Mouse (Mus musculus): ENCODE results near the gene Wdr38. TPM values are rescaled to one million over a fixed set of nuclear protein-coding genes. Genes with fewer than 3 reads are reported as not detected.
A peak's percentile ranks its signal among the peaks of the same experiment; 100 is the strongest.
"Not testable (repeated sequence)": the region's sequence is repeated elsewhere in the genome, so short reads cannot be mapped to it uniquely, and the experiment has no call there.

Wdr38 gene
- polyA plus RNA-seq, 1 experiment, result 1.2 TPM

- TF ChIP-seq POLR2A (IDR thresholded peaks at IDR 0.05; ENCODE audit: borderline replicate concordance, extremely low read depth, insufficient read depth, insufficient read length, poor library complexity, severe bottlenecking) (no peak), CTCF (IDR thresholded peaks at IDR 0.05; ENCODE audit: borderline replicate concordance, extremely low read depth, insufficient read depth, insufficient read length) (no peak)
- DNase-seq (ENCODE audit: low read depth), result no peak
Measured at GRCm38 (mm10) chr2:39008350-39008851, 11.1 kb downstream of the Wdr38 start.

DNA sequence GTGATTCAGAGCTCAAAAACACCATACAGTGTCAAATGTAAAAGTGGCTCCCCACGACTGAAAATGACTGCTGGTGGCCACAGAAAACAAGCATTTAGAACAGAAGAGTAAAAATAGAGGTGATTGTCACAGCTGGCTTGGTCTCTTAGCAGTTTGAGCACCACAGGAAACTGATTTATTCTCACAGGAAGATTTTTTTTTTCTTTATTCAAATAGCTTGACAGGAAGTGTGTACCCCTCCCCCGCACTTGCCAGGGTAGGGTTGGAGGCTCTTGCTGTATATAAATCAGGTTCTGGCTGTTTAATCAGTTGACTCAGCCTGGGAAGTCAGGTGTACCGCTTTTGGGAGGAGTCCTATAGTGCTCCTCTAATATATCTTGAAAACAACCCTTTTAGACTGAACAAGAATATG lies 11.7 kb downstream of the Wdr38 start:
- TF ChIP-seq CTCF (IDR thresholded peaks at IDR 0.05; ENCODE audit: borderline replicate concordance, extremely low read depth, insufficient read depth, insufficient read length), result no peak
- TF ChIP-seq POLR2A (IDR thresholded peaks at IDR 0.05; ENCODE audit: borderline replicate concordance, extremely low read depth, insufficient read depth, insufficient read length, poor library complexity, severe bottlenecking), result no peak
- peak; percentile 47 for DNase-seq (ENCODE audit: low read depth)

DNA sequence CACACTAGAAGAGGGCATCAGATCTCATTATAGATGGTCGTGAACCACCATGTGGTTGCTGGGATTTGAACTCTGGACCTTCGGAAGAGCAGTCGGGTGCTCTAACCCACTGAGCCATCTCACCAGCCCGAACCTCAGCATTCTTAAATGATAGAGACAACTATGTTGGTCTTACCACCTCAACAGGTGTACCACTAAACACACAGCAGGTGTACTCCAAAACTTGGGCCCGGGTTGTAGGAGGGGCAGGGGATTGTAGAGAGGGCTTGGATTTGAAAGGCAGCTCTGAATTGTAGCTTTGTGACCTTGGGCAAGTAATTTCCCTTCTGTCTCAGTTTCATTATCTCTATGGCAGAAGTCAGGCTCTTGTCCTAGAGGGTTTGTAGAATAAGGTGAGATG lies 12.9 kb downstream of the Wdr38 start:
- not testable (repeated sequence) for DNase-seq (ENCODE audit: low read depth)

DNA sequence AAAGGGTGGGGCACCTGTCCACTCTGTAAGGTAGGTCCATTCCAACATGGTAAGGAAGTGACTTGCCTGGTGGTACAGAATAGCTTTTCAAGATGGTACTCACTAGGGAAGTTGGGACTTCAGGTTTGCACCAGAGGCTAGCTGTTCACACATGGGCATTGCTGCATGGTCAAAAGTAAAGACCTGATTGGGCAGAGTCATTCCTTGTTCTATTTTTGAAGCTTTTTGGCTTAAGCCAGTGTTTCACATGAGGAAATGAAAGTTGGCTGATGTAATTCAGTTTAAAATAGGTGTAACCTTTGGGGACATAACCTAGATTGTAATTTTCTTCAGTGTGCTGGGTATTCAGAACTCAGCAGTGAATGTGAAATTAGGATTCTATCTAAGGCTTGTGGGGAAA lies 14.0 kb downstream of the Wdr38 start:
- no peak for DNase-seq (ENCODE audit: low read depth)
- TF ChIP-seq CTCF (IDR thresholded peaks at IDR 0.05; ENCODE audit: borderline replicate concordance, extremely low read depth, insufficient read depth, insufficient read length), result no peak

- DNase-seq (ENCODE audit: low read depth), result no peak
- no peak for TF ChIP-seq POLR2A (IDR thresholded peaks at IDR 0.05; ENCODE audit: borderline replicate concordance, extremely low read depth, insufficient read depth, insufficient read length, poor library complexity, severe bottlenecking)
- no peak for TF ChIP-seq CTCF (IDR thresholded peaks at IDR 0.05; ENCODE audit: borderline replicate concordance, extremely low read depth, insufficient read depth, insufficient read length)
Measured at GRCm38 (mm10) chr2:39011971-39012370, 14.7 kb downstream of the Wdr38 start.

DNA sequence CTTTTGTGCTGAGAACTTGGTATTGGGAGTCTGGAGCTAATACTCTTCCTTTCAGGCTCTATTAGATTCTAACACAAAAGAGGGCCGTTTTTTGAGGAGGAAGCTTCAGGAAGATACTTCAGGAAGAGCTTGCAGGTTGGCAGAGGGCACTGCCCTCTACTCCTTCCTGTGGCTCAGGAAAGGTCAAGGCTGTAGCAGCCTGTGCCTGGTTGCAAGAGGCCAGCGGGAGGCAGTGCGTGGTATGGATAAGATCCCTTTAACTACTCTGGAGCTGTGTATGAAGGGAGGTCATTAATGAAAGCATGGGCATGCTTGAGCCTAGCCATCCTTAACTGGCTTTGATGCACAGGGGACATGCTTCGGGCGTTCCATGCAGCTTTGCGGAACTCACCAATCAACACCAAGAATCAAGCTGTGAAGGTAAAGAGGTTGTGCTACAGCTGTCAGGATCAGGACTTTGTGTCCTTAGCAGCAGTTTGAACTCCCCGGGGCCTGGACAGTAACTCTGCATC lies 15.5 kb downstream of the Wdr38 start:
- DNase-seq (ENCODE audit: low read depth), result no peak

DNA sequence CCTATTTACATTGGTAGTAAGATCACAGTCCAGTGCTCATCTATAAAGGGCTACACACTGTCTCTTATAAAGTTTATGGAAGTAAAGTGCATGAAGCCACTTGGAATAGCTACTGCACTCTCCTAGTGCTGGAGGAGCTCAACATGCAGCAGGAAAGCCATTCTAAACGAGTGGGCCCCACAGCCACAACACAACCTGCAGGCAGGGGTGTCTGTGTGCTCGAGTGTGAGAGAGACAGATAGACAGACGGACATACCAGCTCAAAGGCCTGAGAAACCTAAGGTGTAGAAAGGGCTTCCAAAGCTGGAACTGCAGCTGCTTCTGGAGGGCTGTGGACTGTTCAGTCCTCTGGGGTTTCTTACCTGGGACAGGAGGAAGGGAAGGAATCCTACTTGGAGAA lies 19.3 kb downstream of the Wdr38 start:
- DNase-seq (ENCODE audit: low read depth), result no peak
- TF ChIP-seq POLR2A (IDR thresholded peaks at IDR 0.05; ENCODE audit: borderline replicate concordance, extremely low read depth, insufficient read depth, insufficient read length, poor library complexity, severe bottlenecking) (no peak), CTCF (IDR thresholded peaks at IDR 0.05; ENCODE audit: borderline replicate concordance, extremely low read depth, insufficient read depth, insufficient read length) (no peak)

More for the DNA sequence above, 15.5 kb downstream of the Wdr38 start:
- TF ChIP-seq POLR2A (IDR thresholded peaks at IDR 0.05; ENCODE audit: borderline replicate concordance, extremely low read depth, insufficient read depth, insufficient read length, poor library complexity, severe bottlenecking), result no peak

- TF ChIP-seq POLR2A (IDR thresholded peaks at IDR 0.05; ENCODE audit: borderline replicate concordance, extremely low read depth, insufficient read depth, insufficient read length, poor library complexity, severe bottlenecking) (no peak), CTCF (IDR thresholded peaks at IDR 0.05; ENCODE audit: borderline replicate concordance, extremely low read depth, insufficient read depth, insufficient read length) (no peak)
- no peak for DNase-seq (ENCODE audit: low read depth)
Measured at GRCm38 (mm10) chr2:39020004-39020403, 22.7 kb downstream of the Wdr38 start.

DNA sequence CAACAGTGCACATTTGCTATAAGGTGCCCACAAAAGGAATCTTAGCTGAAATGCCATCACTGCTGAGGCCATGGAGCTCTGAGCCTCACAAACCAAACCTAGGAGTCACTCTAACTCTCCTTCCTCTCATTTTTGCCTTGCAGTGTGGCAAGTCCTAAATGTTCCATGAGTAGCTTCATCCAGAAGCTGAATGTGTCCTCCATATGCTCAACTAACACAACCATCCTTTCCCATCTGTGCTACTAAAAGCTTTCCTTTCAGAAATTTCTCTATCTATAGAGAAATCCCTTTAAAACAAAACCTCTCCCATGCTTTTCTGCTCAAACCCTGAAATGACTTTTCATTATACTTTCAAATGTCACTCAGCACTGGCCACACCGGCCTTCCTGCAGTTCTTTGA lies 34.3 kb downstream of the Wdr38 start:
- DNase-seq (ENCODE audit: low read depth), result no peak
- no peak for TF ChIP-seq POLR2A (IDR thresholded peaks at IDR 0.05; ENCODE audit: borderline replicate concordance, extremely low read depth, insufficient read depth, insufficient read length, poor library complexity, severe bottlenecking)
- TF ChIP-seq CTCF (IDR thresholded peaks at IDR 0.05; ENCODE audit: borderline replicate concordance, extremely low read depth, insufficient read depth, insufficient read length), result no peak

- no peak for TF ChIP-seq POLR2A (IDR thresholded peaks at IDR 0.05; ENCODE audit: borderline replicate concordance, extremely low read depth, insufficient read depth, insufficient read length, poor library complexity, severe bottlenecking)
- no peak for TF ChIP-seq CTCF (IDR thresholded peaks at IDR 0.05; ENCODE audit: borderline replicate concordance, extremely low read depth, insufficient read depth, insufficient read length)
- DNase-seq (ENCODE audit: low read depth), result no peak
Measured at GRCm38 (mm10) chr2:39040215-39040614, 42.9 kb downstream of the Wdr38 start.

GRCm38 (mm10) chr2:39048515-39048914 lies 51.2 kb downstream of the Wdr38 start:
- DNase-seq (ENCODE audit: low read depth), result no peak
- TF ChIP-seq CTCF (IDR thresholded peaks at IDR 0.05; ENCODE audit: borderline replicate concordance, extremely low read depth, insufficient read depth, insufficient read length) (no peak), POLR2A (IDR thresholded peaks at IDR 0.05; ENCODE audit: borderline replicate concordance, extremely low read depth, insufficient read depth, insufficient read length, poor library complexity, severe bottlenecking) (no peak)

Other genes starting within 250 kb of the Wdr38 start
- gene Nr6a1, start 69.8 kb upstream of the Wdr38 start, polyA plus RNA-seq (2012; rRNA removed), result 4.1 and 5.6 TPM in 2 replicates
- 2.0 and 5.6 TPM in 2 replicates for gene Olfml2a, start 65.5 kb upstream of the Wdr38 start, polyA plus RNA-seq (2012; rRNA removed)
- gene Arpc5l, start 7.9 kb downstream of the Wdr38 start, polyA plus RNA-seq (2012; rRNA removed), result 69.9 and 74.3 TPM in 2 replicates
- 432 and 443 TPM in 2 replicates for gene Rpl35, start 8.1 kb downstream of the Wdr38 start, polyA plus RNA-seq (2012; rRNA removed)
- gene Golga1, start 68.1 kb downstream of the Wdr38 start, polyA plus RNA-seq (2012; rRNA removed), result 37.9 and 48.5 TPM in 2 replicates
- gene Scai, start 193.3 kb downstream of the Wdr38 start, polyA plus RNA-seq (2012; rRNA removed), result 15.2 and 15.9 TPM in 2 replicates
- gene Ppp6c, start 229.0 kb downstream of the Wdr38 start, polyA plus RNA-seq (2012; rRNA removed), result 50.7 and 53.1 TPM in 2 replicates